Mouse (Mus musculus): ENCODE measurements around the gene Hps5.
"Not testable (repeated sequence)": the region's sequence is repeated elsewhere in the genome, so short reads cannot be mapped to it uniquely, and the experiment has no call there.

Hps5 gene

DNA sequence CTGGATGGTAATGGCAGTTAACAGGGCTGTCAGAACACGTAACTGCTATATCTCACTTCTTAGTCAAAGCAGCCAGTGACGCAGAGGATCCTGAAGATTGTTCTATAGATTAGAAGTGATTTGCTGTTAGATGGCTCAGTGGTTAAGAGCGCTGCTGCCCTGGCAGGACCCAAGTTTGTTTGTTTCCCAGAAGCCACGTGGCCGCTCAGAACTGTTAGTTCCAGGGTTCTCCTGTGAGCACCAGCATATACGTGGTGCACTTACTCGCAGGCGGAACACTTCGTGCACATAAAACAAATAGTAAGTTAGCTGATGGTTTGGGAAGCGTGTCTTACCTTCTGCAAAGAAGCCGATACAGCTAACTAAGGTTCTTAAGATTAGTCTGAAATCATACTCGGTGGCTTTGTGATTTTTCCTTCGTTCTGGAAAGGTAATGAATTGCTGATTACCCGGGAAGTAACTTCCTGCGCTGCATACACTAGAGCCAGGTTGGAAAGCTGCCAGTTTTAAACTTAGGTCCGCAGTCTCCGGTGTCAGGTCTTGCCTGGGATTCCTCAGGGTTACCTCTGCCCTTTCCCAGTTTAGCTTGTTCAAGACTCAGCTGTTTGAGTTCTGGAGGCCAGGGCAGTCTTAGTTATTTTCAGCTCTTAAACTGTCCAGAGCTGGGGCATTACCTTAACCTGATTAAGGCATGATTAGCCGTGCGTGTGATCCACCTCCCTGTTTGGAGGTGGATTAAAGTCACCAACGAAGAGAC is 31.4 kb upstream of the Hps5 start:
- DNase-seq, result no peak

DNA sequence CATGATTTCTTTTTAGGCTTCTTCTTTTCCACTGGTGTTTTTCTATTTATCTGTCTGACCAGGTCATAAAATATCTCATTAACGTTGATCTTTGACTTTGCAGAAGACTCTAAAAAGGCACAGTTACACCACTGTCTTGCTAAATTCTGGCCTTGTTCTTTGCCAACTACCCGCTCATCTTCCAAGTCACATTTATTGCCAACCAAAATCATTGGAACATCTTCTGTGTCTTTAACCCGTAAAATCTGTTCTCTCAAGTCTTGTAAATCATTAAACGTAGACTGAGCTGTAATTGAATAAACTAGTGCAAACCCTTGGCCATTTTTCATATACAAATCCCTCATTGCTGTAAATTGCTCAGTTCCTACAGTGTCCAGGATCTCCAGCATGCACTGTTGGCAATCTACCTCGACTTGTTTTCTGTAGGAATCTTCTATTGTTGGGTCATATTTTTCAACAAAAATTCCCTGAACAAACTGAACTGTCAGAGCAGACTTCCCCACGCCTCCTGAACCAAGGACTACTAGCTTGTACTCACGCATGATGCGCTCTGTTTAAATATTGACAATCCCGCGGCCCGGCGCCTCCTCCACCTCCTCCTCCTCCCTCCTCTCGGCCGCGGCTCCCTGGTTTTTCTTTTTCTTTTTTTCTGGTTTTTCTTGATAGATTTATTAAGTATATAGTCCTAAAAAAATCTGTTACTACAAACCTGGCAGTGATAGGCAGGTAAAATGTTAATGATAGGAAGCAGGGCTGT is 25.2 kb upstream of the Hps5 start:
- not testable (repeated sequence) for DNase-seq

DNA sequence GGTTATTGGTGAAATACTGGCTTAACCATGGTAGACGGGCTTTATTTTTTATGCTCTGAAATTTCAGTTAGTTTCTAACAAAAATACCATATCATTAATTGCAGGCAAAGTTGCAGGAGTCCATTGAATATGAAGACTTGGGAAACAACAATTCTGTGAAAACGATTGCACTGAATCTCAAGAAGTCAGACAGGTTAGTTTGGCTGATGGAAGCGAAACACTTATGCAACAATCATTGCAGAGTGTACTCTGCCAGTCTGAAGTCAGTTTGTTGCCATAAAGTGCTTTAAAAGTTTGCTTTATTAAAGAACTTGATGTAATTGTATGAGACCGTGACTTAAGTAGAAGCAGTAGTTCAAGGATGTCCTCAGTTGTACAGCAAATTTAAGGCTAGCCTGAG is 18.1 kb upstream of the Hps5 start:
- DNase-seq, result no peak

DNA sequence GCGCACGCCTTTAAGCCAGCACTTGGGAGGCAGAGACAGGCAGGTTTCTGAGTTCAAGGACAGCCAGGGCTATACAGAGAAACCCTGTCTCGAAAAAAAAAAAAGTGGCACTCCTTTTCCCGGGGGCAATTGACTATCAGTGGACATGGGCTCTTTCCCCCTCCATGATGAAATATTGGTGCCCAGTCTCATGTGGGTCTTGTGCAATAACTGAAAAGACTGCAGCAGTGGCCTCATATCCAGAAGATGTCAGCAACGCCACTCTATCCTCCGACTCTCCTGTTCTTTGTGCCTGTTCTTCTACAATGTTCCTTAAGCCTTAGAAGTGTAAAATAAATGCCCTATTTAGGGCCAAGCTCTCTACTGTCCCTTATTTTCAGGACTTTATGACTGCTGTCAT is 14.5 kb upstream of the Hps5 start:
- DNase-seq, result no peak

DNA sequence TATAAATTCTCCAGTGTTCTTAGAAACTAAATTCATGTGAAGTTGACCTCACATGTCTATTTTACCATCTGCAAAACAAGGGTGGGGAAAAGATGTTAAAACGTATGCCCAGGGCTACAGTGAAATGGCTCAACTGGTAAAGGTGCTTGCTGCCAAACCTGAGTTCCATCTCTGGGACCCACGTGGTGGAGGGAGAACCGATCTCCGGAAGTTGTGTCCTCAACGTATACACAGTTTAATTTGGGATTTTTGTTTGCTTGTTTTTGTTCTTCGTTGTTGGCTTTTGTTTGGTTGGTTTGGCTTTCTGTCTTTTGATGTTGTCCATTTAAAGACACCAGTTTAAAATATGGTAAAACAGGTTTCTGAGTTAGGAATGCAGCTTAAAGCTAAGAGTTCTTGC is 915 bp upstream of the Hps5 start:
- DNase-seq, result no peak

DNA sequence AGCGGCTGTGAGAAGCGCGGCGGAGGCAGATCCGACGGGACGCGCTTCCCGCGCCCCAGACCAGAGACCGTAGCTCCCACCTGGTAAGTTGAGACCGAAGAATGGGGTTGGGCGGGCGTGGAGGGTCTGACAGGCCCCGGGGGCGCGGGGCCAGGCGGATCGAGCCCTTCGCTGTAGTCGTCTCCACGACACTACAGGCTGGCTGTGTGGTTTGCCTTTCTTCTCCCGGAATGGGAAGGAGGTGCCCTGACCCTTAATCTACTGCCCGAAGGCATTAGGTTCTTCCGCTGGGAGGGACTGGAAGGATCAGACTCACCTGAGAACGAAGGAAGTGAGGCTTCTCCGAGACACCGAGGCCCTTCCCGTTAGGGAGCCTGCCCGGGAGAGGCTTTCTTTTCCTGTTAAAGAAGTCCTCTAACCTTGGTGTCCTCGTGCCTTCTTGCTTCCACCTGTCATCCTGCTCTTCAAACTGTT is 379 bp upstream of the Hps5 start:
- DNase-seq, result no peak

DNA sequence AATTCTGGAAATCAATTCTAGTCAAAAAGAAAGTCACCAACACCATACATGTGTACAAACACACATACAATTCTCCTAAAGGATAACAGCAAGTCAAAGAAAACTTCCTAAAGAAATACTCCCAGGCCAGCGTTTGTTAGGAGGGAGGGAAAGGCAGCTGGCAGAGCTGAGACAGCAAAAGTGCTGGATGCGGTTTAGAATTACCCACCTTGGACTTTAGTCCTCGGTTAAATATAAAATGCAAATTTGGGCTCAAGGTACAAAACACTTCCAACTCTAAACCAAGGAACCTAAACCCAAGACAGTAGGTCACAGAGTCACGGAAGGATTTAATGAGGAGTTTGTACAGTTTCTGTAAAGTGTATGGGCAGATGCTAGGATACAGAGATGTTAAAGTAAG is 2.0 kb downstream of the Hps5 start:
- no peak for DNase-seq

DNA sequence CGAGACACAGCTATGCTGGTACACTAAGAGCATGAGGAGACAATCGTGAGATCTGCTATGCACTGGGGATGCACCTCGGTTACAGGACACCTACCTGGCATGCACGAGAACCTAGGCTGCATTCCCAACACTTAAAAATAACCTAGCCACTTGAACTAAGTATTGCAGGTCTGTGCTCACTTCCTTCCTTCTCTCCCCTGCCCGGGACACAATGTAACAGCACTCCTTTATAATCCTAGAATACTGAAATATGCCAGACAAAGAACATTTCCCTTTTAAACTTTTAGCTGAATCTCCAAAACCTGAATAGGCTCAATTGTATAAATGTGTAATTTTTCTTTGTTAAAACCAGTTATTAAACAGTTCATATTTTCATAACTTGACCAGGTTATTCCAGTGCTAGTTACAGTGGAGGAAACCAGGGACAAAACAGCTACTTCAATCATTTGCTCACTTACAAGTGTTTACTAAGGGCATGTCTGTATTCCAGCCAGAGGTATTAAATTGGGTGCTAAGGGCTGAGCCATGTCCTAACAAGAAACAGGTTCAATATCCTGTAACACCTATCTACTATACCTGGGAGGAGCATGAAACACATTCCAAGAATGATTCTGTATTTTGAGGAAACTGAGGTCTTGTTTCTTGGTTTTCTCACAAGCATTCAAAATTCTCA is 6.6 kb downstream of the Hps5 start:
- DNase-seq, result peak in 1 of 2 experiments; percentile 29

DNA sequence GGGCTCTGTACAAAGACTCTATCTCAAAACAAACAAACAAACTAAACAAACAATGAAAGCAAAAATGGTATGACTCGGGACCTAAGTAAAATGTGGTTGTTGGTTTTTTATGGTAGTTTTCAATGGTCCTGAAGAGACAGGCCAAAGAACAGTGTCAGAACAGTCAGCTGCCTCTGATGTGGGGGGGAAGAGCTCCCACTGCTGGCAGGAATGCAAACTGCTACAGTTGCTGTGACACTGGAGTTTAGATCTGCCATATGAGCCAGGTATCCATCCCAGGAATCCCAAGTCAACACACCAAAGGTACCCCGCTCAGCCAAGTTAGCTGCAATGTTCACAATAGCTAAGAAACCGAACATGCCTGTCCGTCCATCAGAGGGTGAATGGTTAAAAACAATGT is 25.2 kb downstream of the Hps5 start:
- DNase-seq, result peak; percentile 33 to 49

DNA sequence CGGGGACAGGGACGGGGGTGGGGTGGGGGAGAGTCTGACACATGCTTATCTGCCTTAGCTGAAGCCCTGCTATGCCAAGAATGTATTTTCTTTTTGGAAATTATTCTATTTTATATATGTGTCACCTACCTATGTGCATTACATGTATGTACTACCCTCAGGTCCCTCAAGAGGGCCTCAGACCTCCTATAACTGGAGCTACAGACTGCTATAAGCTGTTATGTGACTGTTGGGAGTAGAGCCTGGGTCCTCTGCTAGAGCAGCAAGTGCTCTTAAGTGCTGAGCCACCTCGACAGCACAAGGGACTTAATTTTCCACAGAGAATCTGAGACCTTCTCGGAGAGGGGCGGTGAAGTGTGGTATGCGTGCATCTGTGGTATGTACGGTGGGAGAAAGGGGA is 27.4 kb downstream of the Hps5 start:
- DNase-seq, result no peak

DNA sequence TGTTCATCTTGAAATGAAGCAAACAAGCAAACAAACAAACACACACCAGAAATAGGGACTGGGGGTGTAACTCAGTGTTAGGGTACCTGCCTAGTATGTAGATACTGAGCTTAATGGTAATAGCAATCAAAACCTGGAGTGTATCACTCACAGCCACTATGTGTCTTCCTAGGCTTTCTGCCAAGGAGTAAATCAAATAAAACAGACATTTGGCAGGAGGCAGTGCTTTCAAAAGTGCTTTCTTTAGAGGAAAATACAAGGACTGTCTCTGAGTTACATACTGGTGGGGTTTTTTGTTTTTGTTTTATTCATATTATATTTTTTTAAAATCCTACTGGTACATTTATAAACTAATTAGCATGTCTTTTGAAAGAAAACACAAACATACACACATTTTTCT is 28.5 kb downstream of the Hps5 start:
- no peak for DNase-seq

DNA sequence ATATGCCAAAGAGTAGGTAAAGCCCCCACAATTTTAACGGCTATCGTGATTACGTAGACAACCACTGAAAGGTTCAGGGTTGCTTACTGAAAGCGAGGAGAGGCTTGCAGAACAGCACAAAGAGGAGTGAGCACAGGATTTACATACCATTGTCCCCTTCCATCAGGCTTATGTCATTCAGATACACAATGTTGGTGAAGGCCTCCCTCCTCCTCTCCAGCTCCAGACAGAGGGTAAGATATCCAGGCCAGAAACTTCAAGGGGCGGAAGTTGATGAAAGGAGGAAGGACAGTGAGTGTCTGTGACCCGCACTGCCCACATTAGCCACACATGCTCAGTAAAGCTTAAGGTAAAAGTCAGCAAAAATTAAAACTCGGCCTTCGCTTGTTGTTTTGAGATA is 31.2 kb downstream of the Hps5 start:
- no peak for DNase-seq

DNA sequence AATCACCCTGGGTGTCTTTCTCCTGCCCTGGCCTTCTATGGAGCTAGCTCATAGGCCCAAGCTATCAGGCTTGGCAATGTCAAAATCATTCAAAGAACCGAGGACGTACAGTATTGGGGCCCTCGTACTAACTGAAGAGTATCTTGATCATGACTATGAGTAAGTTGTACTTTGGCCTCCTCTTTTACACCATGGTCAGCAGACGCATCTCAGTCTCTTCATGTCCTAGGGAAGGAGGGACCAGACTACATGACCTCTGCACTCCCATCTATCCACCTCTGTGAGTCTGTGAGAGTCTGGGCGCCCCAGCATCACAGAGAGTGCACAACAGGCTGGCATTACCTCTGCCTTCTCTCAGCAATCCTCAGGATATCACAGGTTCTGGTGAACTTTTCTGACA is 33.3 kb downstream of the Hps5 start:
- no peak for DNase-seq

DNA sequence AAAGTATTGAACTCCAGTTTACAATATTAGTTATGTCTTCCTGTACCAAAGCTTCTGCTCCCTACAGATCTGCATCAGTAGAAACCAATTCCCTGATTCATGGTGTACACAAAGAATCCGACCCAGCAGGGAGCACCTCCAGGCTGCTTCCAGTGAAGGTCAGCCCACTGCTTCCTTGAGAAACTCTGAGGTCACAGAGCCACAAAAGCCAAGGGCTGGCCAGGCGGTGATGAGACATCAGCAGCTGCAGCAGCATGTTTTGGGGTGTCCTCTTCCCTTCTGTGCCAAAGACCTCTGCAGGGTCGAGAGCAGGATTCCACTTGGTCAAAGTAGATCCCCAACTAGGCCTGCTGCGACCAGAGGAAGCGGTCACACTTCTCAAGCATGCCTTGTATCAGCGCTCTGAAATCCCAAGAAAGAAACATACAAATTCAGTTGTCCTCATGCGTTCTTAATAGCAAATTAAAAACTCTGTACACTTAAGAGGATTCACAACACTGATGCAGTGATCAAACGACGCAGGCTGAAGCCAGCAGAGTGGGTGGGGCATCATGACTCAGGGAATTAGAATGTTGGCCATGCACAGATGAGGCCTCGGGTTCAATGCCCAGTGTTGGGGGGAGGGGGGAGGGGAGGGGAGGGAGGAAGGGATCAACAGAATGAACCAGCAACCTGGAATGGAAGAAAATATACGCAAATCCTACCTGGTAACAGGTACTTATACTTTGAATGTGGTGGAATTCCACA is 34.6 kb downstream of the Hps5 start:
- DNase-seq, result no peak

DNA sequence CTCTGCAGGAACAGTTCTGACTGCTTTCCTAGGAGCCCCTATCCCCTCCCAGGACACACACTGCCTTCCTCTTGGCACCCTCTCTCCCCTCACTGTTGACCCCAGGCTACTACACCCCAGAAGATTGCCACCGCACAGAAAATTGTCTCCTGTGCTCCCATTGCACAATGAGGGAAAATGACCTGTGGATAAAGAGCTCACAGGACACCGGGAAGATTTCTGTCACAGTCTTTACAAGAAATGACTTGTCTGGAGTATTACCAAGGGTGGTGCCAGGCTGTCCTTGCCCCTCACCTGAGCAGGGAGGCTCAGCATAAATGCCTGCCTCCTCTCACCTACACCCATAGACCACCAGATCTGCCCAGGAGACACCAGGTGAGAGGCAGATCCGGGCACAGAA is 44.4 kb downstream of the Hps5 start, which contains the start of gene Saa2:
Gene Saa2 (plus strand): TSS at position 301 of the 400 bp plus-strand sequence.
- no peak for DNase-seq

DNA sequence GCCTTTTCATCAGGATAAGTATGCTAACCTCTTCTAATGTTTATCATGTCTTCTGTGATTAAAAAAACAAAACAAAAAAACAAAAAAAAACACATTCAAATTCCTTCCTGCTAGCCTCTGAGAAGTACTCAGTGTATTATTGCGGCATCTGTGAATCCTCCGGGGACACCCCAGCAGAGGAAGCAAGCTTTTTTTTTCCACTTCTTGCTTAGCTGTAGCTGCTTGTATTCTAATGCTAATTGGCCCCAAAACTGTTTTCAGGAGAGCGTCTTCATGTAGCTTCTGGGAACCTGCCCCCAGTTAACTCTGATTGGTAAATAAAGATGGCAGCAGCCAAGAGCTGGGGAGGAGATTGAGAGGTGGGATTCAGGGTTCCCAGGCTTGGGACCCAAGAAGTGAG is 47.4 kb downstream of the Hps5 start:
- DNase-seq, result no peak

DNA sequence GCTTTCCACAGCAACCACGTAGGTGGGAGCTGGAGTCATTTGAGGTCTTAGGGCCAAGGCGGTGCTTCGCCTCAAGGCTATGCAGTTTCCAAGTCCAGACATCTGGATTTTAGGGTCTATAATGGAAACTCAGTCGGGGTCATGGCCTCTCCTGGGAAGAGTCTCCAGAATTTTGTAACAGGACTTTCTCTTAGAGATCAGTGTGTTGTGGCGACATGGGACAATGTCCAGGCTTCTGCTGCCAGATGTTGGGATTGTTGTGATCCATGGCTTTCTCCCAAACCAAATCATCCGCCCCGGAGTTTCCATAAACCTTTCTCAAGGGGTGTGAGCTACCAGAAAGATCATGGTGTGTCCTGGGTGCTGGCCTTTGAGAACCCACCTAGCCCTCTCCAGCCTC is 49.5 kb downstream of the Hps5 start:
- no peak for DNase-seq

DNA sequence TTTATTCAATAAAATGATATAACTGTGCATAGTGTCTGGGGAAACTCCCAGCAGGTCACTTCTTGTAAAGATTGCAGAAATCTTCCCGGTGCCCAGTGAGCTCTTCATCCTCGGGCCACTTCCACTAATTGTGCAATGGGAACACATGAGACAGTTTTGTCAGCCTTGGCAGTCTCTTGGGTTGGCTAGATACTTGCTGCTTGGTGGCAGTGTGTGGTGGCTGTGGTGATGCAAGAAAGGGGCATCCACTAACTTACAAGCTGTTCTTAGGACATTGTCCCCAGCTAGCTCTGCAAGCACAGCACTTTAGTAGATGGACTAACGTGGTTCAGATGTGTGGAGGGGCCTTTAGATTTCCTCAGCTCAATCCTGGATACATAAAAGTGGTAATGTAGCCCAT is 50.0 kb downstream of the Hps5 start:
- peak; percentile 38 to 51 for DNase-seq

DNA sequence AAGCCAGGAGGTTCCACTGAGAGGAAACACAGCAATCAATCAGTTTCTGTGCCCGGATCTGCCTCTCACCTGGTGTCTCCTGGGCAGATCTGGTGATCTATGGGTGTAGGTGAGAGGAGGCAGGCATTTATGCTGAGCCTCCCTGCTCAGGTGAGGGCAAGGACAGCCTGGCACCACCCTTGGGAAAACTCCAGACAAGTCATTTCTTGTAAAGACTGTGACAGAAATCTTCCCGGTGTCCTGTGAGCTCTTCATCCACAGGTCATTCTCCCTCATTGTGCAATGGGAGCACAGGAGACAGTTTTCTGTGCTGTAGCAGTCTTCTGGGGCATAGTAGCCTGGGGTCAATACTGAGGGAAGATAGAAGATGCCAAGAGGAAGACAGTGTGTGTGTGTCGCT is 53.0 kb downstream of the Hps5 start, which contains the start of gene Saa1:
Gene Saa1 (minus strand): TSS at position 101 of the 400 bp plus-strand sequence.
- not testable (repeated sequence) for DNase-seq

DNA sequence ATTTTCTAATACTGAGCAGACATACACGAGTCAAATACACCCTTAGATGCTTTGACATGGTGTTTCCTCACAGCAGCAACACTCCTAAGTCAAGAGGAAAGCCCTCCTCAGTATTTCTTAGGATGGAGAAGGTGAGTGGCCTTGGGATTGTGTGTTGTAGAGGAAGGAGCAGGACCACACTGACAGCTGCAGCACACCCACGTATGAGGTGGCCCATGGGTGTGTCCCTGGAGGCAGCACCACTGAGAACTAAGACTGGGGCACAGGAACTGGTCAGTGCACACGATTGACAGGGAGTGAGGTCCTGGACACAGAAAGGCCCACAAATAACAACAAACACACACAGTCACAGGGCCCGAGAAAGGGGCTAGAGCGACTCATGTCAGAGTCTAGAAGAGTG is 55.8 kb downstream of the Hps5 start:
- DNase-seq, result not testable (repeated sequence)

DNA sequence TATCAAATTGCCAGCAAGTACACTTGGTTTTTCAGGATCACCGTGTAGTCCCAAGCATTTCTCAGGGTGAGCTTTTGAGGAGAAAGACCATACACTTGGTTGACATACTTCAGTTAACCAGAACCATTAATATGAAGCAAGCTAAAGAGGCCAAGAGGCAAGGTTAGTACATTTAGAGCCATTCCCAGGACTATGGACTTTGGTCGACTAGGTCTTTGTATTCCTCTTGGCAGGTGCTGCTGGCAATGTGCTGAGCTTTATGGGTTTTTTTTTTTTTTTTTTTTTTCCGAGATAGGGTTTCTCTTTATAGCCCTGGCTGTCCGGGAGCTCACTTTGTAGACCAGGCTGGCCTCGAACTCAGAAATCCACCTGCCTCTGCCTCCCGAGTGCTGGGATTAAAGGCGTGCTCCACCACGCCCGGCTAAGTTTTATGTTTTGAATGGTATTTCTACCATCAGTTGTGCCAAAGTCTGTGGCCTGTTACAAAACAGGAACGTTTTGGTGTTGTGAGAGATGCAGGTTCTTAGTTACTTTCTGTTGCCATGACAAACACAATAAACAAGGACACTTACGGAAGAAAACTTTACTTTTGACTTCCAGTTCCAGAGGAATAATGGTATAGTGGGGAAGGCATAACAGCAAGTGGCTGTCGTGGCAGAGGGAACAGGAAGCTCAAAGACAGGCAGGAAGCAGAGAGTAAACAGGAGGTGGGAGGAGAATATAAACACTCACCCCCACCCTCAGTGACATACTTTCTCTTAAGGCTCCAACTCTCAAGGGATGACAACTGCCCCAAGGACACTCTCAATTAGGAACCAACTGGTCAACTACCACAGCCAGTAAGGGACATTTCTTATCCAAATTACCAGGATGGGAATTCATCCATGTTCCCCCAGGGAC is 57.1 kb downstream of the Hps5 start:
- peak in 1 of 2 experiments; percentile 54 for DNase-seq

DNA sequence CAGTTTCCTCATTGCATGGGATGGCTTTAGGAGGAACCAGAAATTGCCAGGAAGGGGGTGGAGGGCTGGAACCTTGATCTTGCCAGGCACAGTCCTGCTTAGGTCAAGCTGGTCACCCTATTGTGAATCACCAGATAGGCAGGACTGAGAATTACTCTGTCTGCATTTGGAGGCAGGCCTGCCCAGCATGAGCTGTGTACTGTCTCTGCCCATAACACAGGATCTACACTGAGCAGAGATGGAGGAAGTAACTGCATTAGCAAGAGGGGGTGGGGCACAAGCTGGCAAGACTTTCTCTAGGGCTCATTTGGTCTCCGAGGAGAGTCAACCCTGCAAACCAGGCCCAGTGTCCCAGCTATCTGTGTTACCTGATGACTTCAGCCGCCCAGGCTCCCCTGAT is 60.9 kb downstream of the Hps5 start:
- peak in 1 of 2 experiments; percentile 24 for DNase-seq
